Mouse (Mus musculus) kidney, postnatal 36 days (tissue): ENCODE measurements around the gene Pold1.

Experiments used
- DNase-seq, 2 experiments: peaks; one replicate each; pipeline ENCODE4 v3.0.0; 2021 to 2022; ENCODE audit warnings: mixed read lengths in 2 of 2

Pold1 gene

GRCm38 (mm10) chr7:44543071-44543470, 5.6 kb downstream of the Pold1 start:
- DNase-seq = no peak

DNA sequence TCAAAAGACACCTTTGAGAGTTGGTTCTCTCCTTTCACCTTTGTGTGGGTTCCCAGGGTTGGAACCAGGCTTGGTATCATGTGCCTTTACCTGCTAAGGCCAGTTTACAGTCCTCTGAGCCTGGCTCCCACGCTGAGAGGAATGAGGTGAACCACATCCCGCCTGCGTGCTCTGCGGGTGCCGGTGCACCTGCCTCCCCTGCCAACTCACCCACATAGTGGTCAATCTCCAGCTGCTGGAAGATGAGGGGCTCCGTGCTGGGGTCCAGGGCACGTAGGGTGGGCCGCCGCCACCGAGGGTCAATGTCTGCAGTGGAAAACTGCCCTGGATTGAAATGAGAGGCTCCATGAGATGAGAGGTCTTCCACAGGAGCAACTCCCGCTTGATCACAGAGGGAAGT, 6.1 kb downstream of the Pold1 start:
- DNase-seq = no peak

GRCm38 (mm10) chr7:44538756-44539624, 9.7 kb downstream of the Pold1 start:
- no peak for DNase-seq

- no peak for DNase-seq
Measured at GRCm38 (mm10) chr7:44537496-44537895, 11.2 kb downstream of the Pold1 start.

DNA sequence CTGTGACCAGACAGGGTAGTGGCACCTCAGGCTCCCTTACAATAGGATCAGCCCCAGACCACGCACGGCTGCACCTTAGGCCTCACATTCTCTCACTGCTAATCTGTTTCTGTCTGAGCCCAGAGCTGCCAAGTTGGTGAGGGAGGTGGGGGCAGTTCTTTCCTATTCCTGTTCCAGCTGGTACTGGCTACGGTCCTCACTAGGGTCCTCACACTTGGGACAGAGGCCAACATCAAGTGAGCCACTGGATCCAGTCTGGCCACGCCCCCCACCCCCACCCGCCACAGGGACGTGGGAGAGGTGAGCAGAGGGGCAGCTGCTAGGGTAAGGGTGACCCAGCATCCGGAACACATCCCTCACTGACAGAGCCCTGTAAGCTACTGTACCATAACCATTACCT, 11.6 kb downstream of the Pold1 start:
- no peak for DNase-seq

GRCm38 (mm10) chr7:44536590-44536968, 12.1 kb downstream of the Pold1 start:
- DNase-seq = peak; percentile 57 to 76

GRCm38 (mm10) chr7:44535657-44536589, 12.7 kb downstream of the Pold1 start:
- no peak for DNase-seq

DNA sequence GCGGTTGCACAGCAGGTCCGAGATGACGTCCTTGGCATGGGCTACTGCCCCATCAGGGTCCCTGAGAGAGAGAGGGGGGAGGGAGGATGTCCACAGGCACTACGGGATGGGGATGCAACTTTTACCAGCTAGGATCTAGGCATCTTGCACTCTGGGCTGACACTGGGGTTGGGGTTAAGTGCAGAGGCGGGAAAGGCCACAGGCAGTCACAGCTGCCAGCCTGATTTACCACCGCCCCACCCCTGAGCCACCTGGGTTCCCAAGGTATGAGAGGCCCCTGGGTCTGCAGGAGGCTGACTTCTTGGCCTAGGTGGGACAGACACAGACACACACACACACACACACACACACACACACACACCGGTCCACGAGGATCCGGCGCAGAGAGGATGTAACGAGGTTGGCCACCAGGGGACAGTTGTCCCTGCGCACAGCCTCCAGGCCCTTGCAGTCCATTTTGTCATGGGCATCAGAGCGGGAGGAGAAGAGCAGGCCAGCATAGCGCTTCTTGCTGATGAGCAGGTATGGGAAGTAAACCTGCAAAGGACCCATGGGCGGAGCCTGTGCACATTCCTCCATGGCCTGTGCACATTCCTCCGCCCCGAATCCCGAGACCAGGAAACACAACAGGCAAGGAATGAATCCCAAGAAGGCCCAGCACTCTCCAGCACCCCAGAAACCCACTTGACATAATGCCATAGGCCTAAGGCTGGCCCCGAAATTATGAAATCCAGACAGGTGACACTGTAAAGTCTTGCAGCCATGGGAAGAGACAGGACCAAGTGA, 13.8 kb downstream of the Pold1 start:
- no peak for DNase-seq

DNA sequence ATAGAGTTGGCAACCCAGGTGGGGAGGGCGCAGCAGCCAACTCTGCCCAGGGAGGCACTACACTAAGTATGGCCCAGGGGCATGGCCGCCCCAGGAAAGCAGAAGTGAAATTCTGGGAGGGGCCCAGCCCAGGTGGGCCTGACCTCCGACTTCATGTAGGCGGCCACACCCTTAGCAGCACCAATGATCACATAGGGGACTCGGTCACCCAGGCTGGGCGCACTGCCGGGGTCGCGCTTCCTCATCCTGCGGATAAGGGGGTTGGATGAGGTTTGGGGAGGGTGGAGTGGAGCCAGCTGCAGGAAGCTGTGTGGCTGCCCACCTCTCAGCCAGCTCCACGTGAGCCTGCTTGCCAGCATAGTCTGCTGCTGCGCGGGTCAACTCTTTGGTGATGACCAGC, 14.4 kb downstream of the Pold1 start:
- DNase-seq = no peak

DNA sequence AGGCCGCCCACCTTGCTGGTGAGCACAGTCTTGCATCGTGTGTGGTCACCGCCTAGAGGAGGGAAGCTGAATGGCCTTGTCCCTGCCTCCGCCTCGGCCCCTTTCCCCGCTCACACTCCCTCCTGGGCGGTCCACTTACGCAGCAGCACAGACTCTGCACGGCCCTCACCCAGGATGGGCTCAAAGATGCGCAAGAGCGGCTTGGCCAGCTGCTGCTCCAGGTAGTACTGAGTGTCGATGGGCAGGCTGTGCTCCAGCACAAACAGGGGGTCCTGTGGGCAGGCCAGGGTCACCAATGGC, 15.0 kb downstream of the Pold1 start:
- DNase-seq = no peak

DNA sequence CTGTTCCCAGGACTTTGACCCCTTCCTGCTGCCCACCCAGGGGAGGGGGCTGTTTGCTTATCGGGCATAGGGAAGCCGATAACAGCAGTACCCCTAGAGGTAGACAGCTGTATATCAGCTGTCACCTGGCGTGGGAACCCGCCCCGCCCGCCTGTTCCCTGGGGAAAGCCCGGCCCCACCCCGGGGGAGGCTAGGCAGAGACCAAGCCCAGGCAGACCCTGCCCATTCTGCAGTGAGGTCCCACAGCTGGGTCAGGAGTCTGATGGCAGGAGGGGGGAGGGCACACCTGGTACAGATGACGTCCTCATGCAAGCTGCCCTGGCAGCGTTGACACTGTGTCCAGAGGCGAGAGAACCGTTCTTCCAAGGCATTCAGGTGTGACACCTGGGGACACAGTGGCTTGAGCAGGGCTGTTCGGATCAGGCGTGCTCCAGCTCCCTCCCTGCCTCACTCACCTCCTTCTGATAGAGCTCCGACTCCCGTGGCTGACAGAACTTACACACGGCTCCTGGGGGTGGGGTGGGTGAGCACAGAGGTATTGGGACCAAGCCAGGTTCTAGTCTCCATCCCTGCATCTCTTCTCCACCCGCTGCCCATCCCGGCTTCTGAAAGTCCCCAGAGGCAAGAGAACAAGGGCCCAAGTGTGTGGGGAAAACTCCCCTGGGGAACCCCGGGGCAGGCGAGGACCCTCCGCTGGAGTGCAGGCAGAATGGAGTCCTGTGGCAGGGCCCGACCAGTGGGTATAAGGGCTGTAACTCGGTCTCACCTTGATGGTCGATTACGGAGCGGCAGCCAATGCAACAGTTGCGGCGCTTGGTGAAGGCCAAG, 15.5 kb downstream of the Pold1 start:
- peak in 1 of 2 experiments; percentile 30 for DNase-seq

DNA sequence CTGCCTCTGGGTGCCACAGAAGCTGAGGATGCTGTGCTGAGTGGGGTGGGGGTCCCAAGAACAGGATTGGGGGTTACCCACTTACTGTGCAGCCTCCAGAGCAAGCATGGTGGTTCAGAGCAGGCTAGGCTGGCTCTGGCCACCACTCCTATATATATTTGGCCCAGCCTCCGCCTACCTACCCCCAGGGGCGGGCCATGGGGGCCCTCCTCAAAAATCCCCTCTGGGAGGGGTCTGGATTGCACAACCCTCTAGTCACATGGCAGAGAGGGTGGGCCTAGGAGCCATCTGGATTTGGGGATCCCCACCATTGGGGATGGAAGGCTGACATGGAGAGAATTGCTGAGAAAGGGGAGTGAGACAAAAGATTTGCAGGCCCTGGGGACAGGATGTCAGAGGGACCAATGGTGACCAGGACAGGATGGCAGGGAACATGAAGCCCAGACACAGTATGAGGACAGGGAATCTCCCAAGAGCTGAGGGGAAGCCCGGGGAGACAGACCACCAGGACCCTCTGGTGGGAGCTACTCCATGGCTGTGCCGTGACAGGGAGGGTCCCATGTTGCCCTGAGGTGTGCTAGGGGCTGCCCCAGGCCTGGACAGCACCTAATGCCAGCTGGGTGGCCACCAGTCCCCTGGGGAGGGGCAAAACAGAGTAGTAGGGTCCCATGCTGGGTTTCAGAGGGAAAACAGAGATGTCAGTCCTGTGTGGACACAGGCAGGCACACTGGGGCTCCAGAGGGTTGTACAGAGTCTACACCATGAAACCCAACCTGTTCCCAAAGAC, 16.5 kb downstream of the Pold1 start, which contains the start of gene Spib:
Spib (minus strand) TSS at position 126 of the 787 bp plus-strand sequence.
- DNase-seq = no peak

DNA sequence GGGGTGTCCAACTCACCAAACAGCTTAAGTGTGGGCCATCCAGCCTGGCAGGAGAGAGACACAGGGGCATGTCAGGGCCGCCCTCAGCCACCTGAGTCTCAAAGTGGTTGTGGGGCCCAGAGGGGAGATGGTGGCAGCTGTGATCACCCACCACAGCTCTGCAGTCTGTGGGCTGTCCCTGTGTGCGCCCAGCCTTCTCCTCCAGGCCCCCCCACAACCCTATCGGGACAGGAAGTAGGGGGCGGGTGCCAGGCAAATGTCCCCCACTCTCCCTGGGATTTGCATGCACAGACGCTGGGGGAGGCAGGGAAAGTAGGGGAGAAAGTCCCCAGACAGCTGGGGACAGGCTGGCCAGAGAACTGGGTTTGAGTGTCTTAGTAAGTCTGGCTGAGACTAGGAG, 17.4 kb downstream of the Pold1 start:
- DNase-seq = no peak

DNA sequence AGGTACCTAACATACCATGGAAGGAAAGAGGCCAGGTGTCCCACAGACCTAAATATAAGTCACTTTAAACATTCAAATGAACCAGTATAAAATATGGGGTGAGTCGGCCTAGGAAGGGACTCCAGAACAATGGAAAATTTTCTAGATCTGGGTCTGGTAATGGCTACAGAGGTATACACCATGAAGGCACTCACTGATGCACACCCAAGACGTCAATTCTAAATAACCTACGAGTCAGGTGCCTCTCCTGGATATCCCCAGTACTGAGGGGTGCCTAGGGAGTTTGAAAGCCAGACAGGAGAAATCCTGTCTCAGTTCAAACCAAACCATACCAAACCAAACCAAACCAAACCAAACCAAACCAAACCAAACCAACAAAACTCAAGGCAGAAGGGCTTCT, 18.1 kb downstream of the Pold1 start:
- no peak for DNase-seq

GRCm38 (mm10) chr7:44529518-44529917, 19.1 kb downstream of the Pold1 start:
- DNase-seq = no peak

- peak; percentile 88 to 90 for DNase-seq
Measured at GRCm38 (mm10) chr7:44527483-44528398, 20.9 kb downstream of the Pold1 start.

GRCm38 (mm10) chr7:44526414-44527154, 22.1 kb downstream of the Pold1 start:
- no peak for DNase-seq

GRCm38 (mm10) chr7:44525126-44525832, 23.4 kb downstream of the Pold1 start:
- DNase-seq = peak; percentile 94 to 97

DNA sequence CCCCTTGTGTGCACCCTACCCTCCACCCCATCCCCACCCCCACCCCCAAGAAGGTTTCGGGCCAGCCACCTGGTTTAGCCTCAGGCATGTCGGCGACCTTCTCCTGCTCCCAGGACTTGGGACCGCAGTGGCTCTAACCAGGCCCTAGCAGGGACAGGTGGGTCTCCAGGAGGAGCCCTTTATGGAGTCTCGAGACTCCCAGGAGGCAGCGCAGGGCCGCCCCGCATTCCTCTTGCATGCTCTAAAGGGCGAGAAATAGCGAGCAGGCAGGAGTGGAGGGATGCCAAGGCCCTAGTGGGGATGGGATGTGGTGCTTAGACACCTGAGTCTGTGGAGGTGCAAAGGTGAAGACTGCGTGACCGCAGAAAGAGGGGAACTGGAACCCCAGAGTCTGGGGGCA, 24.1 kb downstream of the Pold1 start, which contains the start of gene Mybpc2:
Mybpc2 (minus strand) TSS at position 155 of the 400 bp plus-strand sequence.
- peak; percentile 26 to 67 for DNase-seq
